Mouse (Mus musculus) spleen, adult 2 months (tissue): Measurements from ENCODE around the gene Olfr686. TPM values are rescaled to one million over a fixed set of nuclear protein-coding genes. Genes with fewer than 3 reads are reported as not detected.

Experiments used
- DNase-seq, 2 experiments: peaks; one replicate each; pipeline versions ENCODE4 v3.0.0 to v3.0.0-alpha.2; 2012 to 2021; ENCODE audit warnings: low spot score in 2 of 2, low read depth in 1 of 2
- H3K27ac ChIP-seq: fragments of 200-500 bp; 2 replicates; pipeline ENCODE4 v1.5.1; 2012; ENCODE audit warnings: low read length, inconsistent platforms; ENCODE audit not compliant: insufficient read depth
- H3K27me3 ChIP-seq: fragments of 200-500 bp; 2 replicates; pipeline ENCODE4 v1.6.1; 2012; ENCODE audit warnings: mild to moderate bottlenecking, moderate library complexity, low read length, inconsistent platforms; ENCODE audit not compliant: control insufficient read depth, insufficient read depth
- H3K36me3 ChIP-seq: fragments of 200-500 bp; 2 replicates; pipeline ENCODE4 v1.6.1; 2012; ENCODE audit warnings: mild to moderate bottlenecking, low read length, inconsistent platforms; ENCODE audit not compliant: control insufficient read depth, insufficient read depth
- H3K4me1 ChIP-seq: fragments of 200-500 bp; 2 replicates; pipeline ENCODE4 v1.6.1; 2011; ENCODE audit warnings: inconsistent platforms; ENCODE audit not compliant: control insufficient read depth, insufficient read depth, insufficient read length
- H3K4me3 ChIP-seq: fragments of 200-500 bp; 2 replicates; pipeline ENCODE4 v1.5.1; 2011; ENCODE audit warnings: mild to moderate bottlenecking, inconsistent platforms; ENCODE audit not compliant: insufficient read depth, insufficient read length; ENCODE audit errors: extremely low read depth
- CTCF ChIP-seq: fragments of 200-500 bp; IDR thresholded peaks from 2 replicates; pipeline ENCODE4 v1.5.1; 2011; ENCODE audit warnings: mild to moderate bottlenecking, inconsistent platforms; ENCODE audit not compliant: insufficient read depth, insufficient read length, insufficient replicate concordance; ENCODE audit errors: extremely low read depth
- POLR2A ChIP-seq: fragments of 200-500 bp; IDR thresholded peaks from 2 replicates; pipeline ENCODE4 v1.6.1; 2011; ENCODE audit warnings: low read depth, low read length, inconsistent platforms
- WGBS: fragments of 180-500 bp; shearing (Covaris S2); methylation state at CpG from one replicate; pipeline ENCODE4 v1.1.7; 2018; 5-methylcytosine and 5-hydroxymethylcytosine counted together
- polyA plus RNA-seq: library from polyadenylated mRNA; depleted of rRNA; stranded (reverse); fragments of >200 nt; gene quantifications from 2 replicates; pipeline ENCODE4 v1.2.3, GENCODE M21; 2012; rRNA removed

Olfr686 gene
- polyA plus RNA-seq: not detected in 2 replicates

- H3K27me3 ChIP-seq: no peaks in the 10 kb centered on the region
Measured at GRCm38 (mm10) chr7:105207385-105207784, at the start of gene Olfr686. Gene Olfr686 (minus strand): TSS chr7:105207485.

GRCm38 (mm10) chr7:105256656-105257055 is 49.4 kb upstream of the Olfr686 start:
- DNase-seq: peak in 1 of 2 experiments; percentile 18
- H3K27ac ChIP-seq: no peak overlapping the region
- H3K4me3 ChIP-seq: no peak overlapping the region
- no peak for TF ChIP-seq POLR2A
- TF ChIP-seq CTCF: peak; percentile 30; the same call in 1 of the 2 replicates
- H3K4me1 ChIP-seq: no peaks in the 10 kb centered on the region
- H3K27me3 ChIP-seq: no peaks in the 10 kb centered on the region
- no peaks in the 10 kb centered on the region for H3K36me3 ChIP-seq
- WGBS: 58% methylated on average over 5 of the region's 5 CpGs

More at GRCm38 (mm10) chr7:105207385-105207784, at the start of gene Olfr686:
- Histone ChIP-seq H3K4me1 (no peaks in the 10 kb centered on the region), H3K27ac (no peak within 1 kb of the TSS), H3K4me3 (no peak within 1 kb of the TSS), H3K36me3 (no peaks in the 10 kb centered on the region)
- TF ChIP-seq CTCF (no peak), POLR2A (no peak)
- DNase-seq: no peak

GRCm38 (mm10) chr7:105248197-105248596 is 40.9 kb upstream of the Olfr686 start:
- H3K4me3 ChIP-seq: no peak overlapping the region
- DNase-seq: no peak
- no peaks in the 10 kb centered on the region for H3K36me3 ChIP-seq
- H3K27me3 ChIP-seq: no peaks in the 10 kb centered on the region
- TF ChIP-seq CTCF: no peak
- TF ChIP-seq POLR2A: no peak
- H3K27ac ChIP-seq: no peak overlapping the region
- H3K4me1 ChIP-seq: no peaks in the 10 kb centered on the region
- WGBS: 57% methylated on average over 1 of the region's 1 CpGs

- DNase-seq: no peak
- H3K27ac ChIP-seq: no peak overlapping the region
- no peak overlapping the region for H3K4me3 ChIP-seq
- H3K36me3 ChIP-seq: no peaks in the 10 kb centered on the region
- 85% methylated on average over 3 of the region's 3 CpGs for WGBS
- no peaks in the 10 kb centered on the region for H3K4me1 ChIP-seq
- TF ChIP-seq CTCF (no peak), POLR2A (no peak)
- H3K27me3 ChIP-seq: no peaks in the 10 kb centered on the region
Measured at GRCm38 (mm10) chr7:105247671-105248070, 40.4 kb upstream of the Olfr686 start.

- Histone ChIP-seq H3K36me3 (no peaks in the 10 kb centered on the region), H3K27me3 (no peaks in the 10 kb centered on the region), H3K4me3 (no peak overlapping the region), H3K27ac (no peak overlapping the region), H3K4me1 (no peaks in the 10 kb centered on the region)
- WGBS: 83% methylated on average over 2 of the region's 2 CpGs
- DNase-seq: no peak
- TF ChIP-seq CTCF: no peak
- no peak for TF ChIP-seq POLR2A
Measured at GRCm38 (mm10) chr7:105229386-105229785, 22.1 kb upstream of the Olfr686 start.

GRCm38 (mm10) chr7:105228138-105228537 is 20.9 kb upstream of the Olfr686 start:
- Histone ChIP-seq H3K27ac (no peak overlapping the region), H3K4me3 (no peak overlapping the region), H3K36me3 (no peaks in the 10 kb centered on the region), H3K27me3 (no peaks in the 10 kb centered on the region), H3K4me1 (no peaks in the 10 kb centered on the region)
- TF ChIP-seq CTCF (no peak), POLR2A (no peak)
- WGBS: 59% methylated on average over 1 of the region's 1 CpGs
- no peak for DNase-seq

GRCm38 (mm10) chr7:105226703-105227102 is 19.4 kb upstream of the Olfr686 start:
- Histone ChIP-seq H3K4me1 (no peaks in the 10 kb centered on the region), H3K27ac (no peak overlapping the region), H3K27me3 (no peaks in the 10 kb centered on the region), H3K36me3 (no peaks in the 10 kb centered on the region), H3K4me3 (no peak overlapping the region)
- DNase-seq: no peak
- TF ChIP-seq CTCF (no peak), POLR2A (no peak)

GRCm38 (mm10) chr7:105226072-105226471 is 18.8 kb upstream of the Olfr686 start:
- Histone ChIP-seq H3K27ac (no peak overlapping the region), H3K36me3 (no peaks in the 10 kb centered on the region), H3K4me3 (no peak overlapping the region), H3K4me1 (no peaks in the 10 kb centered on the region), H3K27me3 (no peaks in the 10 kb centered on the region)
- TF ChIP-seq CTCF (no peak), POLR2A (no peak)
- no peak for DNase-seq
